Mouse (Mus musculus) ZHBTc4 (cell line): ENCODE measurements around the gene Npas3.

ENCODE experiments used
- DNase-seq: peaks from one replicate; pipeline ENCODE4 v3.0.0-alpha.2; 2011; ENCODE audit warnings: low read depth, low spot score

Npas3 gene

DNA sequence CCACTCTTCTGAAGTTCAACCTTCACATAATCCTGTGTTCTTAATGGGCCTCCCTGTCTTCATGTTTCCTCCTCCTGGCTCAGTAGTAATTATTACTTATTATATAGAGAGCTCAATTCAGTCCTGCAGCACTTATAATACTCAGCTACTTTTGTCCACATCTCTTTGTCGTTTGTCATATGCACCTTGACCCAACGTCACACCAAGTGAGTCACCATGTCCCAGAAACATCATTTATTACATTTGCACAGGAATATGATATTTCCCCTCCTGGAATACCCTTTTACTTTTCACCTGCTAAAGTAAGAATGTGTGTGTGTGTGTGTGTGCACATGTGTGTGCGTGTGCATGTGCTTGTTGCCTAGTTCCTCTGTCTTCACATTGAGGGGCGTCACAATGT, 161.2 kb downstream of the Npas3 start:
- no peak for DNase-seq

- no peak for DNase-seq
Observed at GRCm38 (mm10) chr12:53410647-53411046, 162.2 kb downstream of the Npas3 start.

- no peak for DNase-seq
Observed at GRCm38 (mm10) chr12:53416096-53416495, 167.6 kb downstream of the Npas3 start.

DNA sequence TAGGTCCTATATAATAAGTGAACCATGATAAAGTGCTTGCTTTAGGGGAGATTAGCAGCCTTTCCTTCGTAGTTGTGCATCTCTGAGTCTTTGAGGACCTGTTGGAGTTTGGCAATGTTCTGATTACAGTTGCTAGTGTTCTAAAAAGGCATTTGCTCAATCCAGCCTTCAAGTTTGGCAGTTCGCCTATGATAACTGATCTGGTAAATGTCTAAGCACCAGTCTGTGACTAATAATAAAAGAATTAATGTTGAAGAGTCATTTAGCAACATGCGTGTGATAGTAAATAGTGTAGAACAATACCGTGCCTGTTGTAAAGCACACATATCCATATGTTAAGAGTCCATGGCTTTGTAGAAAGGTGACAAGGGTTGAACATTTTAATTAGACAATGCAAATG, 173.2 kb downstream of the Npas3 start:
- no peak for DNase-seq

GRCm38 (mm10) chr12:53423631-53424030, 175.2 kb downstream of the Npas3 start:
- DNase-seq: no peak

- no peak for DNase-seq
Observed at GRCm38 (mm10) chr12:53426006-53426405, 177.5 kb downstream of the Npas3 start.

DNA sequence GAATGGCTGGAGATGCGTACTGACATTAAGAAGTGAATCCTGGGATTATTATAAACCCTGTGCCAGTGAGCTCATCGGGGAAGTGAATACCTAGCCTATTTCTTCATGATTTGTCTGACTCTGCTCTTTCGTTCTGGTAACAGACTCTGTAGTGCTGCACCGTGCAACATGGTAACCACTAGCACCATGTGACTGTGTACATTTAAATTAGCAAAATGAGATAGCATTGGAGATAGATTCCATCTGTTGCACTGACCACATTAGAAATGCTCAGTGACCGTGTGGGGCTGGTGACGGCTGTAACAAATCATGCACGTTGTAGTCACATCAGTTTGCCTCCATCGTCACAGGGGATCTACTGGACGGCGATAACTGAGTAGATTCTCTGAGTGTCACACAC, 178.7 kb downstream of the Npas3 start:
- DNase-seq: no peak

- no peak for DNase-seq
Observed at GRCm38 (mm10) chr12:53442029-53442428, 193.6 kb downstream of the Npas3 start.

DNA sequence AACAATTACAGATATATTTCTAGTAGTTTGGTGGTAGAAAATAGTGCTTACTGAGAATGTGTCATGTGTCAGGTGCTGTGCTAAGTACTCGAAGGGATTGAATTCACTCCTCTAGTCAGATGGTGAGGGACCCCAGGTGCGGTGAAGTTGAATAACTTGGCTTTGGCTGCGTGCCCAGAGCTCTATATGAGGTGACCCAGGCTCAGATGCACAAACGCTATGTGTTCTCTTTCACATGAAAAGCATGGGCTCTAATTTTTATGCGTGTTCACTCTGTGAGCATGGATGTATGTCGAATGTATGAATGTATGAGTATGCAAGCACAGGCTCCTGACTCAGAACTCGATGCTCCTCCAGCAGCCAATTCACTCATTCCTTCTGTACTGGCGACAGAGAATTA, 199.0 kb downstream of the Npas3 start:
- DNase-seq: no peak

- DNase-seq: peak; percentile 7
Observed at GRCm38 (mm10) chr12:53448040-53448439, 199.6 kb downstream of the Npas3 start.

DNA sequence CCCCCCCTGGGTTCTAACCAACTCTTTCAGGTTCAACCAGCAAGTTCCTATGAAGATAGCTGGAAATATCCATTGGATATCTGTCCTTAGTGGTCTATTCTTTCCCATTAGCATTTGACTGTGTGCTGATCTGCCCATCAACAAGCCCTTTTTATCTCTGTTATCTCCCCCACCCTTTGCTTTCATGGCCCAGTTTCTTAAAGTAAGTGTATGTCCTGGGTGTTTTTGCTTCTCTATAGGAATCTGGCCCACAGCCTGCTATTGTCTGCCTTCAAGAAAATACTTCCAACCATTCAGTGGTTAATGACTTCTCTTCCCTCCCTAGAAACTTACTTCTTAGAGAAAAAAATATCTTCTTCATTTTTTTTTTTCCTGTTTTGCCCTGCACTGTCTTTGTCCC, 219.1 kb downstream of the Npas3 start:
- DNase-seq: peak; percentile 75

- peak; percentile 85 for DNase-seq
Observed at GRCm38 (mm10) chr12:53474486-53474885, 226.0 kb downstream of the Npas3 start.

DNA sequence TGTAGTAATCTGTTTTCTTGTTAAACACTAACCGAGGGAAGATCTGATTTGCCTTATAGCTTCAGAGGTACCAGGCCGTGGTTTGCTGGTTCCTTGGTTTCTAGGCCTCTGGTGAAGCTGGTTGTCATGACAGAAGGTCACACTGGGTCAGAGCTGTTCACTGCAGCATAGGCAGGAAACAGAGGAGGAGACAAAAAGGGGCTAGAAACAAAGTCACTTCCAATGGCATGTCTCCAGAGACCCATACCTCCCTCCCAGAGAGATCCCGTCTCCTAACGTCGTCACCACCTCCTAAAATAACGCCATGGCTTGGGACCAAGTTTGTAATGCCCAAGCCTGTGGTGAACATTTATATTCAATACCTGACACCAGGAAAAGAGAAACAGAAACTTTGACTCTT, 236.4 kb downstream of the Npas3 start:
- DNase-seq: no peak

GRCm38 (mm10) chr12:53496386-53496785, 247.9 kb downstream of the Npas3 start:
- DNase-seq: peak; percentile 15

DNA sequence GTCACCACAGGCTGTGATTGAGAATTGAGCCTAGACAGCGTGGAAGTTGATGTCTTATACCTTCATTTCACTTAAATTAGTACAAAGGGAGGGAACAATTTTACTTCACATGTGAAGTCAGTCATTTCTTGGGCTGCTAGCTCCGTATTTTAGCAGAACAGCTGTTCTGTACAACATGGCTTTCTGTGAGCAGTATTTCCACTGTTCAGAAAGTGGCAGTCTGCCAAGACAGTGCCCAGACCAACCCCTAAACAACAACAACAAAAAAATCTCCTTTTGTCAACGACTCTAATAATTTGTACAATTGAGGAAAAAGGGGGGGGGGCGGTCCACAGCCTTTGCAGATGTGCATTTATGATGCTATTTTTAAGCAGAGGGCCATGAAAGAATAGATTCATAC, 266.4 kb downstream of the Npas3 start:
- no peak for DNase-seq

GRCm38 (mm10) chr12:53519556-53519955, 271.1 kb downstream of the Npas3 start:
- no peak for DNase-seq

DNA sequence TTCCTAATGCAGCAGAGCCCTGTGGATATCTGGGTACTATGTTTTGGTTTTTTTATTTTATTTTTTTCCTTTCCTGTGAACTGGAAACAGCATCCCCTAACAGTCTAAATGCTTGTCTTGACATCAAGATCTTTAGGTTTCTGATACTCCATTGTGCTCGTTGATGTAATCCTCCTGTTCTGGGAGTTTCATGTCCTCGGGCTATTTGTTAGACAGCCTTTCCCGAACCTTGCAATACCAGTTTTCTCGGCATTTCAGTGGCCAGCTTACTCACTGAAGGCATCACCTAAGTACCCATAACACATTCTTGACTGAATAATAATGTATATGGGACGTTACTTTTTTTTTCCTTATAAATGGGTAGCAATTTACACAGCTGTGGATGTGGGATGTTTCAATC, 274.2 kb downstream of the Npas3 start:
- no peak for DNase-seq

- DNase-seq: no peak
Observed at GRCm38 (mm10) chr12:53527046-53527445, 278.6 kb downstream of the Npas3 start.

- no peak for DNase-seq
Observed at GRCm38 (mm10) chr12:53529345-53529744, 280.9 kb downstream of the Npas3 start.

- DNase-seq: no peak
Observed at GRCm38 (mm10) chr12:53536816-53537215, 288.3 kb downstream of the Npas3 start.

DNA sequence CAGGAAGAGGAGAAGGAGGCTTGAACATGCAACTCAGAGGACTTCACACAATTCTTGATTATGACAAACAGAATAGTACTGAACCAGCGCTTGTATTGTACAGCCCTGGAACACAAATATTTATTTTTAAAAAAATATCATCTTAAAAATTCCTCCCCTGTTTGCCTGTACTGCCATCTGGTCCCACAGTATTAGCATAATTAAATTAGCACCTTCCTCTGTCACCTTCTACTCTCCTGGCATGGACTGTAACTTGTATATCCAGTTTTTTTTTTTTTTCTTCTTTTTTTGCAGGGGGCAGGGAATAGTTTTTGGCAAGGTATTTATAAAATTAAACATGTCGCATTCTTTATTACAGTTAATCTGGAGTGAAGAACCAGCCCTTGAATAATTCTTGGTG, 307.9 kb downstream of the Npas3 start:
- DNase-seq: no peak

DNA sequence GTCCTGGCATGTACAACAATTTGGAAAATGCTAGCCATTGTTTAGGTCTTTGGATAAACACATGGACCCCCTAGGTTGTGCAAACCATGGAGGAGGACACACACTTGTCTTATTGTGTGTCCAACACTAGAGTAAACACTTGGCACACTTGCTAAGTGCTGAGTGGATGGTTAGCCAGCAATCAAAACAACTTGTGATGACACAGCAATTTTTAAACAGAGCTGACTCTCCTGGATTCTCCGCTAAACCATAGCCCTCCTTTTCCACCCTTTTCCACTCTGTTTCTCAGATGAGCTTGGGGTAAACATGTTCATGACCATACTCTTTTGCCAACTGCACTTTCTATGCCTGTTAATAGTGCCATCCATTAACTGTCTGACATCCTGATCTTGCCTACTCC, 309.8 kb downstream of the Npas3 start:
- DNase-seq: no peak

- DNase-seq: no peak
Observed at GRCm38 (mm10) chr12:53566712-53567387, 318.4 kb downstream of the Npas3 start.

GRCm38 (mm10) chr12:53581181-53581580, 332.7 kb downstream of the Npas3 start:
- DNase-seq: no peak
